Mouse (Mus musculus): Measurements from ENCODE around the gene Rxra.
A peak's percentile ranks its signal among the peaks of the same experiment; 100 is the strongest.

Gene Rxra

DNA sequence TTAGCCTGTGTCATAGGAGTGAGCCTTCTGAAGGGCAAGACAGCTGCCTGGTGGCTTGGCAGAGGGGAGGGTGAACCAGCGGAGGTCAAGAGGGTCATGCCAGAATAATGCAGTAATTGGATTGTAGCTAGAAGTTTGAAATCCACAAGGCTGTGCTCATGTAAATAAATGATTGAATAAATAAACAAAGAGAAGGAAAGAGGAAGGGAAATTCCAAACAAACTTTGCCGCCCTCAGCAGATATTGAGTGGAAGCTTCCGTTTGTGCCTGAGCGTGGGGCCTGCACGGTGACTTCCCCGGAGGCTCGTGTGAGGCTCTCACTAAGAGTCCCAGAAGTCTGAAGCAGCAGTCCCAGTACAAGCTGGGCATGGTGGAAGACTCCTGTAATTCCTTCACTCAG, 91.5 kb downstream of the Rxra start:
- no peak for DNase-seq

DNA sequence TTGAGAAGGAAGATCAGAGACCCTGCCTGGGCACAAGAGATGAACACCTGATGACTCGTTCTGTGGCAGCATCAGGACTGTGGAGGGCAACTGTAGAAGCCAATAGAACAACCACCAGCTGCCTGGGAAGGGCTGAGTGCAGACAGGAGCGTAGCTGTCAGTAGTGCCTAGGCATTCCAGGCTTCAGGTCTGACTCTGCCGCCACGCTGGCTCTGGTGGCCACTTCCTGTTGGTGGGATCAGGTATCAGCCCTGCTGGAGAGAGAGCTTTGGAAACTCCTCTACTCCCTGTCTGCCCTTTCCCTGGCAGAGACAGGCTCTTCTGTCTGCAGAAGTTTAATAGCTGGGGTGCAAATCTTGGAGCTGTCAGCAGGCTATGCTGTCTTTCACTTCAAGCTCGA, 93.5 kb downstream of the Rxra start:
- DNase-seq: peak in 1 of 2 experiments; percentile 8

DNA sequence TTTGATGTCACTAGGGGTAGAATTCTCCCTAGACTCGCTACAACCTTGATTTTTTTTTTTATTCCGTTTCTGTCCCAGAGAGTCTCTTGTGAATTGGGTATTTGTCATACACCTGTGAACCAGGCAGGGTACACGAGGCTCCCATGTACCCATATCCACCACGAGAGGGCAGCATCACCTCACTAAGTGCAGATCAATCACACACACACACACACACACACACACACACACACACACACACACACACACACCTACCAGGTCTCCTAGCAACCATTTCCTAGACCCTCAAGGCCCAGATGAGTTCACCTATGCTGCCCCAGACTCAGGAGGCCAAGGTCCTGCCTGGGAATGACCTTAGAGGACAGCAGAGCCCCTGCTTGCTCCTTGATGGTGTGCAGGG, 94.0 kb downstream of the Rxra start:
- peak; percentile 88 to 92 for DNase-seq

DNA sequence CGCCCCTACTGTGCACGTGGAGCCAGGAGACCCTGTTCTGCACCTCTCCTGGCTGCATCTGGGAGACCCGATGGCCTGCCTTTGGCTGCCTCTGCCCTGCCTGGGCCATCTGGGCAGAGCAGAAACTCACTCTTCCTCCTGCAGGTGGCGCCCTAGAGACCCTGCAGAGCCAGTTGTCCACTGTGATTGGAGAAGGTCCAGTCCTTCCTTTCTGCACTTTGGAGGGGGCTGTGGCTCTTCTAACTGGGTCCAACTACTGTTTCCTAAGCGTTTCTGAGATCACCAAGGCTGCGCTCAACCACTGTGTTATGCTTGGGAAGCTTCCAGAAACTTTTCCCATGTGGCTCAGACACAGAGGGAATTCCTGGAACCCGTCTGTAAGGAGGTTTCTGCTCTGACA, 95.7 kb downstream of the Rxra start:
- peak; percentile 92 to 96 for DNase-seq

DNA sequence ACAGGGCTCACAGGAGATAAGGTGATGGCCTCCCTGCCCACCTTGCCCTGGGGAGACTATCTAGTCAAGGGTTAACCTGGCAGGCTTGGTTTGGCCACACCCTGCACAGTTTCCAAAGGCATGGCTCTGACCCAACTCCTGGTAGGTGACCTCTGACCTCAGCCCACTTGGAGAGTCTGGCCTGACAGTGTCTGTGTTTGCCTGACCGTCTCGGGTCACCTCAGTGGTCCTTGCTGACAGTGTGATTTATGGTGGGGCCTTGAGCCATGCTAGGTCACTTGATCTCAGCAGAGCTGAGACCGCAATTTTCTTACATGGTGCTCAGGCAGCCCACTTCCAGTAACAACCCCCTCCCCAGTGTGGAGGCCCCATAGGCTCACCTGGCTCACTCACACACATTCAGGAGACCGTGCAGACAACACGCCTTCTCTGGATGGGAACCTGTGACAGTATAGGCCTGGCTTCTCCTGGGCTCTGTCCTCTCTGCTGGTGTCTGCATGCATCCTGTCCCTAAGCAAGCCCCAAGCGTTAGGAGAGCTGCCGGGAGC, 96.7 kb downstream of the Rxra start:
- peak in 1 of 2 experiments; percentile 29 for DNase-seq

DNA sequence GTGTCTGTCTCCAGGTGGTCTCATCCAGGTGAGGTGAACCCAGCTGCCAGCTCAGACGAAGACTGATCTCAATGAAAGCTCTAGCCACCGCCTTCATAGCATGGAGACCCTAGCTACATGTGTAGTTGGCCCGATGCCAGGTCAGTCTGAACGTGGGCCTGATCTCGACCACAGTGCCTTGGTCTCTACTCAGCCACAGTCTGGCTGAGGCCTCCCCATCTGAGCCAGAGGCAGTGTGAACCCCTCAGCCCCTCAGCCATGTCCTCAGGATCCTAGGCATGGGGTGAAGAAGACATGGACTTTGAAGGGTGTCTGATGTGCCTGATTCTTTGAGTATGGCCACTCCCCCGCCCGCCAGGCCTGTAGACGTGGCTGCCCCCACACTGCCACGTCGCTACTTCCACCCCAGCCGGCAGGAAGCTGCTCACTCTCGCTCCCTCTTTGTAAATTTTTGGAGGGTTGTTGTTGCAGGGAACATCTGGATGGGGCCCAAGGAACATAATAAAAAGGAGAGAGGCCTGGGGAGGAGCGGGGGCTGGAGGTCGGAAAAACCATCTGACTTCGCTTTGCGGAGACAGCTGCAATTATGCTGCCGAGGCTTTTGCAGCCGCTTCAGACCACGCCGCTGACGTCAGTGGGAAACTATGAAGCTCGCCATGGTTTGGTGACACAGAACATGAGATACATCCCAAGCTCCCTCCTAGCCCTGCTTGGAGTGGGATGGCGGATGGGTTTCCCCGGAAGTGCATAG, 97.9 kb downstream of the Rxra start:
- peak in 1 of 2 experiments; percentile 38 for DNase-seq

DNA sequence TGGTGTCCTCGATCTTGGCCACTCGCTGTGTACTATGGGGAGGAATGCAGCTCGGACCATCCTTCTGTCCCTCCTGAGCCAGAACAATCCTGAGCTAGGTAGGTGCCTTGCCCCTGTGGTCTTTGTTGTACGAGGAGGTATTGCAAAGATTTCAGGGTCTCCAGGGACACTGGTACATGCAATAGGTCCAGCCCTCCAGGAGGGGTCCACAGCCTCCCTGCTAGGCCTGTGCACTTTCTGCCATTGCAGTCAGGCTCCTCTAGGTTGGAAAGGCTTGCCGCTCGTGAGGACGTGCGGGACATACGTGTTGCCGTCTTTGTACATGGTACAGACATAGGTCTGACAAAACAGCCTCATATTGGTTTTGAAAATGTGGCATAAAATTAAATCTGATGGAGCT, 98.8 kb downstream of the Rxra start:
- no peak for DNase-seq

DNA sequence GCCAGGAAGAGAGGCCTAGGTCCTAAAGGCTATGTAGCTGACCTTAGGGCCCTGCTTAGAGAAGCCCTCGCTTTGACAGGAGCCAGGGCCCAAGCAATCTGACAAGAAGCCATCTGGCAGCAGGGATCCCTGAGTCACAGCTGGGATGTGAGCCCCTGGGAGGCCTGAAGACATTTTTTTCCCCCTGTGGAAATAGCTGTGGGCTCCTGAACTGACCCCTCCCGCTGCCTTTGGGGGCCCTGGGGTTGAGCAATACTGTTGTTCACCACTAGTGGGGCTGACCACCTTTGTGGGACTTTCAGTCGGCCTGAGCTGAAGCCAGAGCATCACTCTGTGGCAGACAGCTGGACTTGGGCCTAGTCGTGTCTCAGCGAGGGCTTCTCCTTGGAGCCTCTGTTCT, 99.4 kb downstream of the Rxra start:
- DNase-seq: peak in 1 of 2 experiments; percentile 34

DNA sequence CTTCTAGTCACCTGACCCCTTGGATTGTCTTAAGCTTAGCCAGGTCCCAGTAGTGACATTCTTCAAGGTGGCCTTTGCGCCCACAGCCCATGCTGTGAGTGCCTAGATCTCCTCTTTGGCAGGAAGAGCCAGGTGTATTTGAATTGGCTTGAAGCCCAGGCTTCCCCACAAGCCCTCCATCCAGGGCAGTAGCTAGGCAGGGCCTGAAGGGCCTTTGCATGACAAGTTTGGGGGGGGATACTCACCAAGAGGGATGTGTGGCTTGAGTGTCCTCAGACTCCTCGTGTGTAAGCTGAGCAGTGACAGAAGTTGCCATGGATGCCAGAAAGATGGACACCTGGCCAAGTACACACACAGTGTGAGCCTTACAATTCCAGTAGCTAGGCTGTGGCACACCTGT, 101.5 kb downstream of the Rxra start:
- DNase-seq: peak in 1 of 2 experiments; percentile 9

DNA sequence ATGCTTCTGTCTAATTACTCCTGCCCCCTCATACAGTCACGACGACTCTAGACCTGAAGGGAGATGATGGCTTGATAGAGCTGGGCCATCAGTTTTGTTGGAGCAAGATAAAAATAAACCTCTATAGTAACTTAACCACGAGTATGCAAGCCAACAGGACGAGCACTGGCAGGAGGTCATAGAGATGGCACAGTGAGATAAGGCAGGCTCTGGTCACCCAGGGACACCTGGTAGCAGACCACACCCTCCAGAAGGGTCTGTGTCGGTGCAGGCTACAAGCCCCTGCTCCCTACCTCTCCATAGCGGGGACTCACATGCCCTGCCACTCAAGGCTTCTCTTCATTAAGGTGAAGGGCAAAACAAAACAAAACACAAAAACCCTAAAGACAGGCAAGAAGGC, 102.0 kb downstream of the Rxra start:
- no peak for DNase-seq

DNA sequence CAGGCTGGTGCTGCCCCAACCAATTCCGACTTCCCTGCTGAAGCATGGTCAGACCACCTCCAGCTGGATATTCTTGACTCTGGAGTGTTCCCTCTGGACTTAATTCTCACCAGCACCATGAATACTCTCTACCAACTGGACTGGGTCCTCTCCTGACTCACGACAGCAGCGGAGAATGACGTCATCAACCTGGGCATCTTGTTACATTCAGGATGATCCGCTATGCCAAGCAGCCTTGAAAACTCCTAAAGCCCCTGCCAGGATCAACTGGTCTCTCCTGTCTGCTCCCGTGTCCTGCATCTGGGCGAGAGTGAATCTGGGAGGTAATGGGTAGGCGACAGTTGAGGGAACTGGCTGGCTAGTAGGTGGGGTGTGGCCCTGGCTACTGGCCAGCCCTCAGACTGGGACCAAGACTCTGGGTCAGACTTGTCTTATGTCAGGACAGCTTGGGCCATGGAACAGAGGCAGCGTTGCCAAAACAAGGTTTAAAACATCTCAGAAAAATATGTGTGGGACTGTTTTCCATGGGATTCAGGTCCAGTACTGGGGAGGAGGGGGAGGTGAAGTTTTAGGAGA, 103.1 kb downstream of the Rxra start:
- DNase-seq: peak; percentile 46 to 56

DNA sequence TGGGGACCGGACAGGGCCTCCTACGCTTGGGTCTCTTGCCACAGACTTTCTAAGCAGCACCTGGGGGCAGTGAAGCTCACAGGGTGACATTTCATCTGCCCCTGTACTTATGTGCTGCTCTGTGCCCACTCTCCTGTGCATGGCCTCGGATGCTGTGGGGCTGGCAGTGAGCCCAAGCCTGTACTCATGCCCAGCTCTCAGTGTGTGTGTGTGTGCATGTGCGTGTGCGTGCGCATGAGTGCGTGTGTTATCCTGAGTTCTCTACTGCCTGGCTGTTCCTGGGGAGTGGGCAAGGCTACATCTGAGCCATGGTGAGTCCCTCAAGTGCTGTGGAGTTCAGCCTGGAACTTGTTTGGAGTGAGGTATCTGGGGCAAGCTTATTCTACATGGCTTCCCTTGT, 103.9 kb downstream of the Rxra start:
- peak; percentile 78 to 81 for DNase-seq

DNA sequence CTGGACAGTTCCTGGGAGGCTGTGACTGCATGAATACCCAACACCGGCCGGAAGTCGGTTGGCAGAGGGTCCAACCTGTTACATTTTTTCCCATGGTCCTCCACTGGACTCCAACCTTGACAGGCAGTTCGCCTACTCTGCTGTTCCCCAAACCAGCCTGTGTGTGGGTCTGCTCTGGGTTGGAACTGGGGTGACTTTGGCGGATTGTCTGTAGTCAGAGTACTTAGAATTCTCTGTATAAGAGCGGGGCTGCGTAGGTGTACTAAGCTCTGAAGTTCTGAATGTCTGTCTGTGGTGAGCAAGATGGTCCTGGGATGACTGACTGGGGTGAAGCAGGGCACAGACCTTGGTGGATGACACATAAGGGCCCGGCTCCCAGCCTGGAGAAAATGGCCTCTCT, 109.1 kb downstream of the Rxra start:
- DNase-seq: no peak

DNA sequence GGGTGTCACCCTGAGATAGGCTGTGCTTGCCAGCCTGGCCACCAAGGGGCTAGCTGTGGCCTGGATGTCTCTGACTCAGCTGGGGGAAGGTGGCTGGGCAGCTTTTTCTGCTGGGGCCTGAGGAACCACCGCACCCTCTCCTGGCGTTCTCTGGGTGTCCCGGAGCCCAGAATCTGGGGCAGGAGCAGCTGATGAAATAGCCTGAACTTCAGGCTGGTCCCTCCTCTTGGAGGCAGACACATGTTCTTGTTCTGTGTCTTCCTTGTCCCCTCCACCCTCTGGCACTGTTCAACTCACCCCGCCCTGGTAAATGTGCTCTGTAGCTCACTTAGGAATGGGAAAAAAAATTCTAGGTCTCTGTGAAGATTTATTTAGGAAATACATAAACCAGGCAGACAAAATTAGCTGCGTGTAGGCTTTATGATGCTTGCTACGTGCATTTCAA, 109.8 kb downstream of the Rxra start:
- DNase-seq: no peak

DNA sequence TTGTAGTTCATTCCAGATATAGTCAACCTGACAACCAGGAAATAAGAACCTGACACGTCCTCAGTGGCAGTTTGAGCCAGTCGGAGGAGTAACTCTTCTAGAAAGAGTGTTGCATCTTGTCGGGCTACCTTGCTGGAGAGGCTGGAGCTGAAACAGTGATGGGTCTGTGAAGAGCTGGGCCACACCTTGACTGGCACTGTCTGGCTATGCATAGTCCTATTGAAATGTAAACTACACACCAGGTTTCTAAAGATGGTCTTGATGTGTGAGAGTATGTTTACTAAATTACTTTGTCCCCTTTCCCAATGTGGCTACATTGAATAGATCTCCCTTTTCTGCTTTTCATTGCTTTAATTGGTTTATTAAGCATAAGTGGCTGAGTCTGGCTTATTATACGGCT, 115.3 kb downstream of the Rxra start:
- no peak for DNase-seq

DNA sequence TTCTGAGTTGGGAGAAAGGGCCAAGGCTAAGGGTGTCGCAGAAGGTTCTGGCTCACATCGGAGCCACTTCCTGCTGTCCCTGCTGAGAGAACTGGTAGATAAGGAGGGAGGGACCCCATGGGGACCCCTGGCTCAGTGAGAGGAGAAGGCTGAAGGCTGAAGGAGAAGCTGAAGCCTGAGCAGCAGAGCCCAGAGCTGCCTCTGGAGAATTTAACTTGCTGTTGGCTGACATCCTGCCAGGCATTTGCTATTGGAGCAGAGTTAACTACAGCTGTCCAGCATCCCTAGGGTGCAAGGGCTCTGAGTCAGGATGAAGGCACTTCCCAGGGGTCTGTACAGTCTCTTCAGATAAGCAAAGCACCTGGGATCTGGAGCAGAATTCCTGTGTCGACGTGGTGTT, 122.8 kb downstream of the Rxra start:
- no peak for DNase-seq

DNA sequence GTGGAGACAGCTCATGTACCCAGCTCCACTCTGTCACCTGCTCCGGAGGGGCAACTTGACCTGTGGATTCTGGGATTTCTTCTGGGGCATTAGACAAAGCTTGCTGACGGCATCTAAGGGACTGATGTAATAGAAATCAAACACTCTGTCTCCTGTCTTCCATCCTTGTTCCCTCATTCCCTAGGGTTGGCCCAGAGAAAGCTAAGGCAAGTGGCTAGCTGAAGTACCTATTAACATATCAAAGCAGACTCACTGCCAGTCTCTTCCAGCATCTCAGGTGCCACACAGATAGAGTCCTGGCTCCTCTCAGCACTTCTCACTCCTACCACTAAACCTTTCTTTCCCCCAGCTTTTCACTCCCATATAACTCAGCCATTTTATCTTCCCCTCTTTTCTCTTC, 124.8 kb downstream of the Rxra start:
- DNase-seq: no peak

DNA sequence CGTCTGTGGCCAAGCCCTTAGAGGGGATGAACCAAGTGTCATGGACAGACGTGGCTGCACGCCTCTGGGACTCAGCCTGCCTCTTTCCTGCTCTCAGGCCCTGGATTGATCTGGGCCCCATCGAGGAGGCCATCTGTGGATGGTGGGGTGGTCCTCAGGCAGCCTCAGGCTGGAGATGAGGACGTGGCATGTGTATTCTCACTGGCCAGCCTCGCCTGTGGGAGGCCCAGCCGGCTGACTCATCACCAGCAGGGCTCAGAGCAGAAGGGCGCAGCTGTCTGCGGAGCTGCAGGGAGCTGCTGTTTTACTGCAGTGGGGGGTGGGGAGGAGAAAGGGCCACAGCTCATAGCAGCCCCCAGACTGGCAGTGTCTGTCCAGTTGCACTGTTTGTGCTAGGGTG, 126.3 kb downstream of the Rxra start:
- peak in 1 of 2 experiments; percentile 44 for DNase-seq

DNA sequence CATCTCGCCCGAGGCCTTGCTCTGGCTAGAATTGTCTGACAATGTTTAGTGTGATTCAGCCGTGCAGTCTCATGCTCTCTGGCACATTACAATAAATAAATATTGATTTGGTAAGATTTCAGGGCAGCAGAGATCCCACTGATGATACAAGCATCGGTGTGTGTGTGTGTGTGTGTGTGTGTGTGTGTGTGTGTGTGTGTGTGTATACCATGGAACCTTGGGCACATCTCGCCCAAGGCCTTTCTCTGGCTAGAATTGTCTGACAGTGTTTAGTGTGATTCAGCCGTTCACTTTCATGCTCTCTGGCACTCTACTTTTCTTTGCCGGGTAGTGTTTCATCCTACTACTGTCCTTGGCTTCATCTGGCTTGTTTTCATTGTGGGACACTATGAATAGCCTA, 130.5 kb downstream of the Rxra start:
- no peak for DNase-seq

DNA sequence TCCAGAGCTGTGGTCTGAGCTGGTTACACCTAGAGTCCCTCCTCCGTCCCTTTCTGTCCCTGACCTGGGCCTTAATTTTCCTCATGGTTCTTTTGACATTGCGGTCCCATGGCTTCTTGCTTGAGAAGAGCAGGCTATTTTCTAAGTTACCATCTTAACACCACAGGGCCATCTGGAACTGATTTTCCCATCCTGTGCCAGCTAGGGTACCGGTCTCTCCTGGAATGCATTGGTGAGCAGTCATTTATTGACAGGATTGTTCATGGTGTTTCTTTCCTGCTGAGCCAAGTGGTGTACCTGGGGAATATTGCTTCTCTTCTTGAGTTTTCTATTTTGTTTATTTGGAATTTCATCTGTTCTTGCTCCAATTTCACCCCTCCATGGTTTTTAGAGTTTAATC, 131.4 kb downstream of the Rxra start:
- DNase-seq: no peak

DNA sequence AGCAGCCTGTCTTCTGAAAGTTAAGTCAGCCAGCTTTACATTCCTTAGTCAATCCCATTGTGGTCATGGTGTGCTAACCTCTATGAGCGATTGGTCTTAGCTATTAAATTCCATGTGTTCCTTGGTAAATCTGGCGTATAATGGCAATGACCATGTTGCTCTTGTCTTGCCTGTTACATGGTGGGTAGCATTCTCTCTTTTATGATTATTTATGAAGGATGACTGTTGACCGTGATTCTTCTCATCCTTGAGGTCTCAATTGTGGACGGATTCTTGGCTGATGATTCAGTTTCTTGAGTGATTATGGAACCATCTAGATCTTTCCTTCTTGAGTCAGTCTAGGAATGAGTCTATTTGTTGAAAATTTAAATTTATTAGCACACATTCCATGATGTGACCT, 133.7 kb downstream of the Rxra start:
- DNase-seq: no peak

Data from cerebellum, postnatal 10 days (tissue).